Mouse (Mus musculus) inflammation-experienced regulatory T-cells, adult 6 months (primary cell): ENCODE measurements around the gene Timd2. TPM values are rescaled to one million over a fixed set of nuclear protein-coding genes. Genes with fewer than 3 reads are reported as not detected.
"Not testable (repeated sequence)": the region's sequence is repeated elsewhere in the genome, so short reads cannot be mapped to it uniquely, and the experiment has no call there.

Experiments
- ATAC-seq: one replicate; pipeline ENCODE4 v1.8.0; 2017
- polyA plus RNA-seq, 3 experiments: library from polyadenylated mRNA; unstranded; fragments of 100-300 nt; shearing (Covaris generic); gene quantifications; one replicate each; pipeline ENCODE4 v1.2.1; 2017

The Timd2 gene
- polyA plus RNA-seq = under 1 TPM in 2 of 3 experiments, not detected in 1; 0.19 to 0.35 TPM

- no peak for ATAC-seq
Measured at GRCm38 (mm10) chr11:46706664-46707356, at the start of gene Timd2. Timd2 (minus strand) TSS chr11:46707061.

DNA sequence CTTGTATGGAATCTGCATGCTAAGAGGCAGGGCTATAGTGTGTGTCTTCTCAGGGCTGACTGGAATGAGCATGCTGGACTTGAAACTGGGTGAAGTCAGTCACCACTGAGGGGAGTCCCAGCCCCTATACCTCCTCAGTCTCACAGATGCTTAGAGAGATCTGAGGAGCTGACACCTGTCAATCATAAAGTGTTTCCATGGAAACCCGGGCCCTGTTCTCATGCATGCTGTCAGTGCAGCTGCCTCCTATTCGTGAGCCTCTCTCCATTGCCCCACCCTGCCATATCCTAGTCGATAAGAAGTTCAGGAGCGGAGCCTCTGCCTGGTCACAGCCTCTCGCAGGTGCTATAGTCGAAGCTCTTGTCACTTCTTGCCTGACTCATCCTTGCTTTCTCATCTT, 48.9 kb upstream of the Timd2 start:
- not testable (repeated sequence) for ATAC-seq

DNA sequence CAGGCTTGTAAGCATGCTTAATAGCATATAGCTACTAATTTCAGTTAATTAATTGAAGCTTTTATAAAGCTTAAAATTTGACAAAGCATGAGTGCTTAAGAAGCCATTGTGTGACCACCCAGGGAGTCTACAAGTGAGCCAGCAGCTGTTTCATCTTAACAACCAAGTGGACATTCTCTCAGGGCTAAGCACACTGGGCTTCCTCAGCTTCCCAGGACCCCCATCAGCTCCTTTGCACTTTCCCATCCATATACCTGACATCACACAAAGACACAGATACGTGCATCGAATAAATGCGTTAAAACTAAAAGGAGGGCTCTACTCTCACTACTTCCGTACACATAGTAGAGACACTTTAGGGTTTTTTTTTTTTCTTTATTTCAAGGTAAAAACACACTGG, 47.8 kb upstream of the Timd2 start:
- ATAC-seq = no peak

DNA sequence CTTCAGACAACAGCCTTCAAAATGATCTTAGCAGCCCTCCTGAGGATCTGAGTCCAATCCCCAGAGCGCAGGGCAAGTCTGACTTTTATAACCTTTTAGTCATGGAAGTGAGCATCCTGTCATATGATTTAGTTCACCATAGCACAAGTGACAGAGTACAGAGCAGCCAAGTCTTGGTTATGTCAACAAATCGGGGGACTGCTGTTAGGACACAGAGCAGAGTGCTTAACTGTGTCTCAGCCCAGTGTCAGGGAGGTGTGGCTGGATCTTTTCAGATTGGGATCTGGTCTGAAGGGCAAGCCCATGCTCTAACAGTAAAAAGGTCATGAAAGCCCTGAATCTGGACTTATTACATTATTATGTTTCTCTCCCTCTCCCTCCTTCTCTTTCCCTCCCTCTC, 46.8 kb upstream of the Timd2 start:
- ATAC-seq = no peak

DNA sequence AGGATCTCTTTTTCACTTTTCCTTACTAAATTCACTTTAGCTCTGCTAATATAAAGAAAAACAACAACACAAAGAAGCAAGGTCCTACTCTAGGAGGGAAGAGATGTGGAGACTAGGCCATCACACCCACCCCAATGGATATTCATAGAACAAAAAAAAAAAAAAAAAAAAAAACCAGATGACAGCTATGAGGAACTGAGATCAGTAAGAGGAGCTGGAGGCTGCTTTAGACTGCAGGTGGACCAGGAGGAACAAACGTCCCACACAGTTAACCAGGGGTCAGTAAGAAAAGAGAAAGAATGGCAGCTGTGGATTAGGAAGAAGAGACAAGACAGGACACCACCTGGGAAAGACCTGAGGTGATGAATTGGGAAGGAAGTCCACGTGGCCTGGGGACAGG, 41.1 kb upstream of the Timd2 start:
- no peak for ATAC-seq

- no peak for ATAC-seq
Measured at GRCm38 (mm10) chr11:46741716-46742115, 34.9 kb upstream of the Timd2 start.

DNA sequence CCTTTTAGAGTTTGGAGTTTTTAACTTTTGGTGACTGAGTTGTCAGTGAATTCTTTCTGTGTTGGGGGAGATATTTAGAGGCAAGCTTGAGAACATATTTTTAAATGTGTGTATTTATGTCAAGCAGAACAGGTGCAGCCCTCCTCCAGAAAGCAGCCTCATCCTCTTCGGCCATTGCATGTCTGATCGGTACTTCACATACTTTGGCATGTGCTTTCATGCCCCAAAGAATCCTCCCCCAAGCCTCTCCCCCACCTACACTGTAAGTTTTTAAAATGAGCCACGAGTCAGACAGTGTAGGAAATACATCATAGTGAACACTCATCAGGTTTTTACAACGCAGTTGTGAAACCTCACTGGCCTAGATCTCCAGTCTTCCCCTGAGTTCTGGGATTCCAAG, 34.0 kb upstream of the Timd2 start:
- no peak for ATAC-seq

- ATAC-seq = no peak
Measured at GRCm38 (mm10) chr11:46739501-46739900, 32.6 kb upstream of the Timd2 start.

- not testable (repeated sequence) for ATAC-seq
Measured at GRCm38 (mm10) chr11:46735076-46735475, 28.2 kb upstream of the Timd2 start, which contains the start of gene Havcr1. Havcr1 (plus strand) TSS chr11:46735080.

- no peak for ATAC-seq
Measured at GRCm38 (mm10) chr11:46734617-46735016, 27.8 kb upstream of the Timd2 start.

GRCm38 (mm10) chr11:46733242-46733789, 26.5 kb upstream of the Timd2 start:
- ATAC-seq = no peak

GRCm38 (mm10) chr11:46731541-46732070, 24.7 kb upstream of the Timd2 start:
- ATAC-seq = no peak

DNA sequence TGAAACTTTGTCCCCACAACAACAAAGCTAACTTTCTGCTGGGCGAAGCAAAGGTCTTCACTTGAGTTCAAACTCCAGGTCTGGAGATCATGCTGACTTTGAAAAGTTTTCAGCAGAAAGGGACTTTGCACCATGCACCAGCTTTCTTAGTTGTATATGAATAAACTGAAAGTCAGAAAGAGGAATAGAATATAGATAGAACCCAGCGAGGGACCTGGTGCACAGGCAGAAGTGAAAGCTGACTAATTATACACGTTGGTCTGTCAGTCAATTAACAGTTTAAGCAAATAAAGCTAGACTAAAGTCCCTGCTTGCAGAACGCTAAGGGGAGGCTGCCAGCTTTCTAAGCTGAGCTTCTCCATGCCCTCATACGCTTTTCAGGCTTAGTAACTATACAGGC, 8.0 kb downstream of the Timd2 start:
- no peak for ATAC-seq

GRCm38 (mm10) chr11:46698278-46698655, 8.6 kb downstream of the Timd2 start:
- ATAC-seq = no peak

GRCm38 (mm10) chr11:46697433-46698277, 9.2 kb downstream of the Timd2 start:
- no peak for ATAC-seq

DNA sequence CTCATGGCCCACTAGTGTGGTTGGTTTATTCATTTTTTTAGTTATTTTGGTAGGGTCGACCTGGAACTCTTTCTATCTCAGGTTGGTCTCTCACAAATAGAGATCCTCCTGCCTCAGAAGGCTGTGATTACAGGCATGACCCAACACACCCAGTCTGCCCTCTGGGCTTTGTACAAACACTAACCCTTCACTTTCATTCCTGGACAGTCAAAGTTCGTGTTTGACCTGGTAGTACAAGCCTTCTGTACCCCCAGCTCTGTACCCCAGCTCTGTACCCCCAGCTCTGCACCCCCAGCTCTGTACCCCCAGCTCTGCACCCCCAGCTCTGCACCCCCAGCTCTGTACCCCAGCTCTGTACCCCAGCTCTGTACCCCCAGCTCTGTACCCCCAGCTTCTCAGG, 11.0 kb downstream of the Timd2 start:
- ATAC-seq = not testable (repeated sequence)

- ATAC-seq = no peak
Measured at GRCm38 (mm10) chr11:46690136-46690535, 16.7 kb downstream of the Timd2 start.

GRCm38 (mm10) chr11:46683723-46684122, 23.1 kb downstream of the Timd2 start:
- ATAC-seq = no peak

DNA sequence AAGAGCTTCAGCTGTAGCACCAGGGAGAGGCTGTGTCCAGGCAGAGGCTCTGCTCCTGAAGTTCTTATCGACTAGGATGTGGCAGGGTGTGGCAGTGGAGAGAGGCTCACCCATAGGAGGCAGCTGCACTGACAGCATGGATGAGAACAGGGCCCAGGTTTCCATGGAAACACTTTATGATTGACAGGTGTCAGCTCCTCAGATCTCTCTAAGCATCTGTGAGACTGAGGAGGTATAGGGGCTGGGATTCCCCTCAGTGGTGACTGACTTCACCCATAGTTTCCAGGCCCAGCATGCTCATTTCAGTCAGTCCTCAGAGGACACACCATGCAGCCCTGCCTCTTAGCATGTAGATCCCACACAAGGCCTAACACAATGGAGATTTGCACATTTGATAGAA, 24.0 kb downstream of the Timd2 start:
- ATAC-seq = peak; percentile 38

GRCm38 (mm10) chr11:46667938-46668337, 38.9 kb downstream of the Timd2 start:
- peak; percentile 52 for ATAC-seq

DNA sequence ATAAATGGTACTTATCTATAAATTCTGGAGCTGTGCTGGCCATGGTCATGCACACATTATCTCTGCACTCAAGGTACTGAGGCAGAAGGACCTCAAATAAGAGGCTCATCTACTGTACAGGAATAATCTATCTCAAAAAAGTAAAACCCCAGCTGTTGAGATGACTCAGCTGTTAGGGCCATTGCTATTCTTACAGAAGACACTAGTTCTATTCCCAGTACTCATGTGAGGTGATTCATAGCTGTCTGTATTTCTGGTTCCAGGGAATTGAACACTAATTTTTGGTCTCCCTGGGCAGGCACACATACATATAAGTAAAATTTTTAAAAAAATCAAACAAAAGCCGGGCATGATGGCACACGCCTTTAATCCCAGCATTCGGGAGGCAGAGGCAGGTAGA, 39.8 kb downstream of the Timd2 start:
- no peak for ATAC-seq

GRCm38 (mm10) chr11:46665599-46666522, 41.0 kb downstream of the Timd2 start:
- ATAC-seq = peak; percentile 70
